Mouse (Mus musculus) brain, embryonic 14.5 days (tissue): ENCODE results near the gene Xntrpc. TPM values are rescaled to one million over a fixed set of nuclear protein-coding genes. Genes with fewer than 3 reads are reported as not detected.
"Not testable (repeated sequence)": the region's sequence is repeated elsewhere in the genome, so short reads cannot be mapped to it uniquely, and the experiment has no call there.

ENCODE experiments used
- DNase-seq: peaks from one replicate; pipeline ENCODE4 v3.0.0-alpha.2; 2011; ENCODE audit warnings: low read depth
- CTCF ChIP-seq: fragments of 200-500 bp; IDR thresholded peaks from 2 replicates; pipeline ENCODE4 v1.5.1; 2012; ENCODE audit warnings: inconsistent platforms, mild to moderate bottlenecking, moderate library complexity, borderline replicate concordance; ENCODE audit not compliant: insufficient read depth, insufficient read length; ENCODE audit errors: extremely low read depth
- POLR2A ChIP-seq: fragments of 200-500 bp; IDR thresholded peaks from 2 replicates; pipeline ENCODE4 v1.6.1; 2012; ENCODE audit warnings: mild to moderate bottlenecking, inconsistent platforms, borderline replicate concordance; ENCODE audit not compliant: poor library complexity, insufficient read depth, insufficient read length, severe bottlenecking; ENCODE audit errors: extremely low read depth
- polyA plus RNA-seq: library from polyadenylated mRNA; depleted of rRNA; stranded (reverse); fragments of >200 nt; gene quantifications from 2 replicates; pipeline ENCODE4 v1.2.3, GENCODE M21; 2012; rRNA removed

Xntrpc gene
- 5.7 and 7.7 TPM in 2 replicates for polyA plus RNA-seq

DNA sequence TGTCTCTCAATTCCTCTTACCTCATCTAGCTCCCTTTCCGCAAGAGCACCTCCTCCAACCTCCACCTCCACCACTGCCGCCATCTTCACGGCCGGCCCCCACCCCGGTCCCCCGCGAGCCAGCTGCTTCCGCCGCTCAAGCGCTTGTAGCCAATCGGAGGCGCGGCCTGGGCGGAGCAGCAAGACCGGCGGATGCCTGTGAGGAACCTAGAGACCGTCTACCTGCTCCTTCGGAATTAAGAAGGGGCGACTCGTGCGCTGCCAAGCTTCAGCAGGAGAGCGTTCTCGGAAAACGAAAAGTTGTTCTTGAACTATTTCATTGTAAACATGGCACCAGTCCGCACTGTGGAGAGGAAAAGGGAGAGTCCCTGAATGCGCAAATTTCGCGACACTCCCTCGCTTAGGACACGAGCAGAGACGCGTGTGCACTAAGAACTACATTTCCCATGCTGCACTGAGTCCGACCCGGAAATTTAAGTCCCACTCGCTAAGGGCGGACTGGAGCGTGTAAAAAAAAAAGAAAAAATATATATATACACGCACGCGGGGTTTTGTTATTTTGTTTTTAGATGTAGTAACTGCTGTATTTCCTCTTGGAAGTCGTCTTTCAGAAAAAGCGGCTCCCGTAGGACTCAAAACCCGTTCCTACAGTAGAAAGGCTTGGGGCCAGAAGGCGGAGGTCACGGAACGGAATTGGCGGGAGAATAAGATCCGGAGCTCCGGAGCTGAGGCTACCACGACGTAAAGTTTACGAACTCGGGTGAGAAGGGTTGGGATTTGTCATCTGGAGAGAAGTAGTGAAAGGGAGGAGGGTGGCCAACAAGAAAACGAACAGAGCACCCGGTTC lies at the start of gene Xntrpc, which contains the start of the genes Rnf121 and Xndc1:
Gene Xntrpc, plus strand, starts transcription at position 668 of the 846 bp plus-strand sequence.
Gene Rnf121, minus strand, starts transcription at position 424 of the 846 bp plus-strand sequence.
Gene Xndc1, plus strand, starts transcription at position 466 of the 846 bp plus-strand sequence.
- DNase-seq, result peak; percentile 98
- TF ChIP-seq CTCF (no peak), POLR2A (peak; percentile 59; the same call in 1 of the 2 replicates)

DNA sequence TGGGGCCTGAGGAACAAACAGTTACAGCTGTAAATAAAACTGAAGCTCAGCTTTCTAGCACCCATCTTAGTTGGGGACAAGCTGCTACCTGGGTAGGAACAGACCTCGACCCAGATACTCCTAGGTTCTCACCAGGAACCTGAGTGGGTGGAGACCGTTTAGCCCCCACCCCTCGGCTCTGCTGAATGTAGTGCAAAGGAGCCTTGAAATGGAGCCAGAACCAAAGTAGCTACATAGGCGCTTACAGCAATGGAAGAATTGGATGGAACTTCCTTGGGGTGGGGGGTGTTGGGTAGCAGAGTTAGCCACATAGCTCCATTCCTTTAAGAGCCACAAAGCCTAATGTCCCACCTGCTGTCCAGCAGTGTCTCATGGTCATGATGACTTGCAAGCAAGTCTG lies 48.6 kb upstream of the Xntrpc start:
- DNase-seq, result no peak
- TF ChIP-seq CTCF (no peak), POLR2A (no peak)

DNA sequence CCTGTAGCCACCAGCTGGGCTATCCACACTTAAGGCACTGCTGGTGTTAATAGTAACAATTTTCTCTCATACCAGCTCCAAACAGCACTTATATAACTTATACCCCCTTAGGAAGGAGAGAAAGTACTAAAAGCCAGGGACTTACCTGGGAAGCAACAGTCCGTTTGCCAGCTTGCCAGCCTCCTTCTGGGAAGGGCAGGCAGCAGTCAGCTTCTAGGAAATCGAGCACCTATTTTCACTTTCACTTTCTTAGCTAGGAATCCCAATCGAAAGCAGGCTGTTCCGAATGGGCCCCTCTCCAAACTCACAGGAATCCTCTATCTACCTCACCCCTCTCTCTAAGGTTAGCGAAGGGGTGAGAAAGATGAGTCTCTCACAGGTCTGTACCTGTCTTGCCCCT lies 48.1 kb upstream of the Xntrpc start:
- DNase-seq, result no peak
- no peak for TF ChIP-seq POLR2A
- TF ChIP-seq CTCF, result no peak

DNA sequence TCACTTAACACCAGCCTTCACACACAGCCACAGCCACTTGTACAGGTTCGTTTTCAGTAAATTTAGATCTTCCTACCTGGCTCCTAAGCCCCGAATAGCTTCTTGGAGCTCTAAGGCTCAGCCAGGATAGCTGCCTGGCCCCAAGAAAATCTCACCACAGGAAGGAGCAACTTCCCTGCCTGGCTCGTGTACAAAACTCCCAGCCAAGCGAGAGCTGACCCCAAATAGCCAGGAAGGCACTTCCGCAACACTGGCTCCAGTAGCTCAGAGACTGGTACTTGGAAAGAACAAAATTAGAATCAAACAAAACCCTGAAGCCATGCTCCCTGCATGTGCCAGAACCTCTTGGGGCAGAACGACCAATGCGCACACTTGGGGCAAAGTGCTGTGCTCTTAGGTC lies 47.5 kb upstream of the Xntrpc start:
- no peak for TF ChIP-seq CTCF
- TF ChIP-seq POLR2A, result no peak
- DNase-seq, result no peak

DNA sequence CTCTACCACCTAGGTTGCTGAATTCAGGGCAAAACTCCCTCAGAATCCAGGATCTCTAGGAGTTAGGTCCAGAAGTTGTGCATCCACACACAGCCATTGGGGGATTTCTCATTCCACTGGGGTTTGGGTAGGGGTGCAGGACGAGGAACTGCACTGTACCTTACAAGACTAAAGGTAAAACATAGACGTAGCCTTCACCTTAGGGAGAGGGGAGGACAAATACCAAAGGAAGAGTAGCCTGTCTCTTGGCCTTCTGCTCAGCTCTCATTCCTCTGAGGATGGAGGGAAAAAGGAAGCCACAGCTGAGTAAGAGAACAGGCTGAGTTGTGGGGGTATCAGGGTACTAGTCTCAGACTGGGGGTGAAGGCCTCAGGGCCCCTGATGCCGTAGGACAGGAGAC lies 46.9 kb upstream of the Xntrpc start, which contains the start of gene Il18bp:
Gene Il18bp, minus strand, starts transcription at position 101 of the 400 bp plus-strand sequence.
- TF ChIP-seq CTCF (no peak), POLR2A (no peak)
- no peak for DNase-seq

DNA sequence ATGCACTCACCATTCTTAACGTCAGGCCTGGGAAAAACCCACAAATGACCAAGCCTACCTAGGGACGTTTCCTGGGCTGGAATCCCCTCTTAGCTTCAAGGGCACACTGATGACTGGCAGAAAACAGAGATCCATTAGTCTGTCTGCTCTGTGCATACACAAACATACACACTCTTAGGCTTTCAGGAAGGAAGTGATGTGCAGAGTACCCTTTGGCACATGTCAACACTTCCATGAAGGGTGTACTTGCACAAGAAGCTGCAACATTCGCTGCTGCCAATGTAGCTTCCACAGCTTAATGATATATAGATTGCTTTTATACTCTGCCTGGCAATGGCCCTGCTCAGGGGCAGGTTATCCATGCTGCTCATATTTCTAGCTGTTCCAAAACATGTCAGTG lies 46.2 kb upstream of the Xntrpc start:
- DNase-seq, result no peak
- TF ChIP-seq POLR2A (no peak), CTCF (no peak)

- DNase-seq, result not testable (repeated sequence)
These were observed 44.6 kb upstream of the Xntrpc start for GRCm38 (mm10) chr7:102020934-102021333.

DNA sequence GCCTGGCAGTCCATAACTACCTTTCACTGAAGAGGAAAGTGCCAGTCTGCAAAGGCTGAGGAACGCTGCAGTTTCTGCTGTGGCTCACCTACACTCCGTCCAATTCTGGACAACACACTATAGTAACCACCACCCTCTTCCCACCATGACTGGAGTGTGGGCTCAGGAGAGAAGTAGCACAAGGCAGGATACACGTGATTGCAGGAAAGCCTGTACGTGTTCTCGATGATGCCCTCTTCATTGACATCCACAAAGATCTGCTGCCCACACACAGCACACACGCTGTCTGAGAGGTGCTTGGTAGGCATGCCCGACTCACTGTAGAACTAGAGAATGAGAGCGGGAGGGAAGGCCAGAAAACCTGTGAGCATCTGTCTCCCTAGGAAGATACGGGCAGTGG lies 41.7 kb upstream of the Xntrpc start:
- TF ChIP-seq POLR2A, result no peak
- no peak for TF ChIP-seq CTCF
- no peak for DNase-seq

DNA sequence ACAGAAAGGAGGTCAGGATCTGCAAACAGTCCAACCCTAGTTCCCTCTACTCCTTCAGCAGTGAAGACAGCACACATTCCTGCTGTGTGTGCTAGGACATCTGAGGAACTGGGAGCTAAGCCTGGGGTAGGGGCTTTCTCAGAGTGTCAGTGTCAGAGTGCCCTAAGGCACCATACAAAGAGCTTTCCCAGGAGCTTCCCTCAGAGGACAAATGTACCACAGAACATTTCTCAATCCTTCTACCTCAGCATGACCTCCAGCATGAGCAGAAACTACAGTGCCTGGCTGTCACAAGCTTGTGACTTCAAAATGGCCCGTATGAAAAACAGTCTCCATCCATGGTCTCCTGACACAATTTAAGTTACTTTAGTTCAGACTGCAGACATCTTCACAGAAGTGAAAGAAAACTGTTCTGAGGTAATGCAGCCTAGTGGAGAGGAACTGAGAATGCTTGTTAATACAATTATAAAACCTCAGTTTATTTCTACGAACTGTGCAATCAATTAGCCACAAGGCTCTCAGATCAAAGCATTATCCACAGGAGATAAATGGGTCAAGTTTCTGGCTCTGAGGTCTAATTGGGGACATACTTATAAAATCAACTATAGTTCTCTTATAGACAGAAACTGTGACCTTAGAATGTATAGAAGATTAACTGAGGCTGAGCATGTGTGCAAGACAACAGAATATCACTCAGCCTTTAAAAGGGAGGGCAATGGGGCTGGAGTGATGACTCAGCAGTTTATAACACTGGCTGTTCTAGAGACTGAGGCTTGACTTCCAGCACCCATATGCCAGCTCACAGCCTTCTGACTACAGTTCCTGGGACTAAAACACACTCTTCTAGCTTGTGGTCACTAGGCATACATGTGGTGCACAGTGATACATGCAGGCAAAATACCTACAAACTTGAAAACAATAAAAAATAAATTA lies 40.1 kb upstream of the Xntrpc start:
- DNase-seq, result no peak
- TF ChIP-seq POLR2A, result no peak
- TF ChIP-seq CTCF, result no peak

- no peak for TF ChIP-seq POLR2A
- peak; percentile 12; the same call in 1 of the 2 replicates for TF ChIP-seq CTCF
- DNase-seq, result no peak
These were observed 30.6 kb upstream of the Xntrpc start for GRCm38 (mm10) chr7:102034904-102035303.

- DNase-seq, result no peak
These were observed 30.0 kb upstream of the Xntrpc start for GRCm38 (mm10) chr7:102035534-102035933.

More at GRCm38 (mm10) chr7:102035534-102035933, 30.0 kb upstream of the Xntrpc start:
- TF ChIP-seq POLR2A (no peak), CTCF (no peak)
